Mouse (Mus musculus): ENCODE data around the gene Vtn. TPM values are rescaled to one million over a fixed set of nuclear protein-coding genes. Genes with fewer than 3 reads are reported as not detected.

Gene Vtn
- polyA plus RNA-seq, 1 experiment from 2014 or later: 134 TPM

- WGBS: 21% methylated on average over 9 of the region's 9 CpGs
- Histone ChIP-seq H3K27me3 (ENCODE audit: control insufficient read depth, insufficient read depth, low read length) (no peaks in the 10 kb centered on the region), H3K4me1 (ENCODE audit: control insufficient read depth, insufficient read depth, low read length) (peaks cover 12% of the 10 kb centered on the region), H3K27ac (replicated peaks; ENCODE audit: low read depth, low read length) (peak overlapping the region; percentile 86; the same call in 1 of the 2 replicates), H3K36me3 (ENCODE audit: control insufficient read depth, insufficient read depth, low read length) (no peaks in the 10 kb centered on the region), H3K9me3 (ENCODE audit: control insufficient read depth, low read length) (no peaks in the 10 kb centered on the region; the same call in 1 of the 2 replicates), H3K4me3 (replicated peaks; ENCODE audit: low read depth, low read length) (peak overlapping the region; percentile 73), H3K4me2 (ENCODE audit: low read length) (peak overlapping the region; percentile 90), H3K9ac (replicated peaks; ENCODE audit: low read length) (peak overlapping the region; percentile 78; the same call in 1 of the 2 replicates)
- ATAC-seq (ENCODE audit: low FRiP score, low TSS enrichment) (no peak), DNase-seq (peak; percentile 32)
These were observed 33.8 kb upstream of the Vtn start for GRCm38 (mm10) chr11:78465116-78465515.

- ATAC-seq (ENCODE audit: low FRiP score, low TSS enrichment): peak; percentile 92
- peak; percentile 90 for DNase-seq
- Histone ChIP-seq H3K27ac (replicated peaks; ENCODE audit: low read depth, low read length) (peak within 1 kb of the TSS; percentile 86), H3K4me3 (replicated peaks; ENCODE audit: low read depth, low read length) (peak within 1 kb of the TSS; percentile 73), H3K4me1 (ENCODE audit: control insufficient read depth, insufficient read depth, low read length) (peaks cover 12% of the 10 kb centered on the region), H3K4me2 (ENCODE audit: low read length) (peak within 1 kb of the TSS; percentile 90), H3K9ac (replicated peaks; ENCODE audit: low read length) (peak within 1 kb of the TSS; percentile 78), H3K9me3 (ENCODE audit: control insufficient read depth, low read length) (no peaks in the 10 kb centered on the region; the same call in 1 of the 2 replicates), H3K36me3 (ENCODE audit: control insufficient read depth, insufficient read depth, low read length) (no peaks in the 10 kb centered on the region), H3K27me3 (ENCODE audit: control insufficient read depth, insufficient read depth, low read length) (no peaks in the 10 kb centered on the region)
- under 1% methylated on average over 41 of the region's 41 CpGs for WGBS
These were observed 33.2 kb upstream of the Vtn start, which contains the start of gene Slc46a1 for GRCm38 (mm10) chr11:78465568-78466180. Gene Slc46a1 (plus strand): TSS chr11:78465697.

- Histone ChIP-seq H3K9me3 (ENCODE audit: control insufficient read depth, low read length) (no peaks in the 10 kb centered on the region; the same call in 1 of the 2 replicates), H3K4me1 (ENCODE audit: control insufficient read depth, insufficient read depth, low read length) (peaks cover 12% of the 10 kb centered on the region), H3K36me3 (ENCODE audit: control insufficient read depth, insufficient read depth, low read length) (no peaks in the 10 kb centered on the region), H3K4me2 (ENCODE audit: low read length) (peak overlapping the region; percentile 90), H3K4me3 (replicated peaks; ENCODE audit: low read depth, low read length) (peak overlapping the region; percentile 73), H3K27me3 (ENCODE audit: control insufficient read depth, insufficient read depth, low read length) (no peaks in the 10 kb centered on the region), H3K27ac (replicated peaks; ENCODE audit: low read depth, low read length) (peak overlapping the region; percentile 86; the same call in 1 of the 2 replicates), H3K9ac (replicated peaks; ENCODE audit: low read length) (peak overlapping the region; percentile 78)
- 49% methylated on average over 23 of the region's 23 CpGs for WGBS
- peak; percentile 18; the same call in 1 of the 2 replicates for ATAC-seq (ENCODE audit: low FRiP score, low TSS enrichment)
- DNase-seq: peak; percentile 11
These were observed 32.5 kb upstream of the Vtn start for GRCm38 (mm10) chr11:78466242-78466912.

- Histone ChIP-seq H3K27me3 (ENCODE audit: control insufficient read depth, insufficient read depth, low read length) (no peaks in the 10 kb centered on the region), H3K4me3 (replicated peaks; ENCODE audit: low read depth, low read length) (no peak overlapping the region), H3K9ac (replicated peaks; ENCODE audit: low read length) (no peak overlapping the region), H3K4me1 (ENCODE audit: control insufficient read depth, insufficient read depth, low read length) (peaks cover 12% of the 10 kb centered on the region), H3K9me3 (ENCODE audit: control insufficient read depth, low read length) (no peaks in the 10 kb centered on the region), H3K4me2 (ENCODE audit: low read length) (no peak overlapping the region), H3K27ac (replicated peaks; ENCODE audit: low read depth, low read length) (no peak overlapping the region), H3K36me3 (ENCODE audit: control insufficient read depth, insufficient read depth, low read length) (peaks cover 7% of the 10 kb centered on the region)
- no peak for DNase-seq
- 92% methylated on average over 7 of the region's 7 CpGs for WGBS
- ATAC-seq (ENCODE audit: low FRiP score, low TSS enrichment): no peak
These were observed 31.4 kb upstream of the Vtn start for GRCm38 (mm10) chr11:78467515-78467914.

- no peaks in the 10 kb centered on the region for H3K27me3 ChIP-seq (ENCODE audit: control insufficient read depth, insufficient read depth, low read length)
- no peak overlapping the region for H3K9ac ChIP-seq (replicated peaks; ENCODE audit: low read length)
- no peaks in the 10 kb centered on the region for H3K9me3 ChIP-seq (ENCODE audit: control insufficient read depth, low read length)
- no peak overlapping the region for H3K4me2 ChIP-seq (ENCODE audit: low read length)
- peaks cover 12% of the 10 kb centered on the region for H3K4me1 ChIP-seq (ENCODE audit: control insufficient read depth, insufficient read depth, low read length)
- peaks cover 11% of the 10 kb centered on the region for H3K36me3 ChIP-seq (ENCODE audit: control insufficient read depth, insufficient read depth, low read length)
- WGBS: 77% methylated on average over 3 of the region's 3 CpGs
- H3K27ac ChIP-seq (replicated peaks; ENCODE audit: low read depth, low read length): no peak overlapping the region
- no peak overlapping the region for H3K4me3 ChIP-seq (replicated peaks; ENCODE audit: low read depth, low read length)
- no peak for ATAC-seq (ENCODE audit: low FRiP score, low TSS enrichment)
- no peak for DNase-seq
These were observed 31.0 kb upstream of the Vtn start for GRCm38 (mm10) chr11:78467932-78468331.

- Histone ChIP-seq H3K4me2 (ENCODE audit: low read length) (no peak overlapping the region), H3K9ac (replicated peaks; ENCODE audit: low read length) (no peak overlapping the region), H3K27ac (replicated peaks; ENCODE audit: low read depth, low read length) (no peak overlapping the region), H3K4me1 (ENCODE audit: control insufficient read depth, insufficient read depth, low read length) (peaks cover 3% of the 10 kb centered on the region), H3K36me3 (ENCODE audit: control insufficient read depth, insufficient read depth, low read length) (peaks cover 34% of the 10 kb centered on the region), H3K4me3 (replicated peaks; ENCODE audit: low read depth, low read length) (no peak overlapping the region), H3K27me3 (ENCODE audit: control insufficient read depth, insufficient read depth, low read length) (no peaks in the 10 kb centered on the region), H3K9me3 (ENCODE audit: control insufficient read depth, low read length) (no peaks in the 10 kb centered on the region)
- ATAC-seq (ENCODE audit: low FRiP score, low TSS enrichment): no peak
- DNase-seq: no peak
- WGBS: 92% methylated on average over 10 of the region's 10 CpGs
These were observed 27.4 kb upstream of the Vtn start for GRCm38 (mm10) chr11:78471326-78472103.

GRCm38 (mm10) chr11:78475289-78475688, 23.6 kb upstream of the Vtn start:
- DNase-seq: no peak
- WGBS: 82% methylated on average over 3 of the region's 3 CpGs
- Histone ChIP-seq H3K9ac (replicated peaks; ENCODE audit: low read length) (no peak overlapping the region), H3K9me3 (ENCODE audit: control insufficient read depth, low read length) (no peaks in the 10 kb centered on the region), H3K4me1 (ENCODE audit: control insufficient read depth, insufficient read depth, low read length) (no peaks in the 10 kb centered on the region), H3K27me3 (ENCODE audit: control insufficient read depth, insufficient read depth, low read length) (no peaks in the 10 kb centered on the region), H3K36me3 (ENCODE audit: control insufficient read depth, insufficient read depth, low read length) (peaks cover 46% of the 10 kb centered on the region), H3K27ac (replicated peaks; ENCODE audit: low read depth, low read length) (no peak overlapping the region), H3K4me2 (ENCODE audit: low read length) (no peak overlapping the region), H3K4me3 (replicated peaks; ENCODE audit: low read depth, low read length) (no peak overlapping the region)
- no peak for ATAC-seq (ENCODE audit: low FRiP score, low TSS enrichment)

- H3K36me3 ChIP-seq (ENCODE audit: control insufficient read depth, insufficient read depth, low read length): peaks cover 79% of the 10 kb centered on the region
- H3K4me2 ChIP-seq (ENCODE audit: low read length): no peak overlapping the region
- no peak overlapping the region for H3K27ac ChIP-seq (replicated peaks; ENCODE audit: low read depth, low read length)
- H3K9ac ChIP-seq (replicated peaks; ENCODE audit: low read length): no peak overlapping the region
- H3K9me3 ChIP-seq (ENCODE audit: control insufficient read depth, low read length): no peaks in the 10 kb centered on the region
- 66% methylated on average over 7 of the region's 7 CpGs for WGBS
- DNase-seq (no peak), ATAC-seq (ENCODE audit: low FRiP score, low TSS enrichment) (no peak)
- no peak overlapping the region for H3K4me3 ChIP-seq (replicated peaks; ENCODE audit: low read depth, low read length)
- H3K27me3 ChIP-seq (ENCODE audit: control insufficient read depth, insufficient read depth, low read length): 0 out of 2 replicates have a peak, but pooled peaks cover 5% of the 10 kb centered on the region
- H3K4me1 ChIP-seq (ENCODE audit: control insufficient read depth, insufficient read depth, low read length): no peaks in the 10 kb centered on the region
These were observed 15.3 kb upstream of the Vtn start for GRCm38 (mm10) chr11:78483639-78484038.

Measured in midbrain, embryonic 14.5 days (tissue).